Mouse (Mus musculus) monocyte, adult 59 days (primary cell): ENCODE data around the gene Lrrc75a. TPM values are rescaled to one million over a fixed set of nuclear protein-coding genes. Genes with fewer than 3 reads are reported as not detected.

Experiments used
- total RNA-seq, 2 experiments: library from RNA; stranded (reverse); gene quantifications; one replicate each; pipeline ENCODE4 v1.2.4; 2023

The Lrrc75a gene
- 1 to 10 TPM; 4.0 to 5.0 TPM for total RNA-seq

DNA sequence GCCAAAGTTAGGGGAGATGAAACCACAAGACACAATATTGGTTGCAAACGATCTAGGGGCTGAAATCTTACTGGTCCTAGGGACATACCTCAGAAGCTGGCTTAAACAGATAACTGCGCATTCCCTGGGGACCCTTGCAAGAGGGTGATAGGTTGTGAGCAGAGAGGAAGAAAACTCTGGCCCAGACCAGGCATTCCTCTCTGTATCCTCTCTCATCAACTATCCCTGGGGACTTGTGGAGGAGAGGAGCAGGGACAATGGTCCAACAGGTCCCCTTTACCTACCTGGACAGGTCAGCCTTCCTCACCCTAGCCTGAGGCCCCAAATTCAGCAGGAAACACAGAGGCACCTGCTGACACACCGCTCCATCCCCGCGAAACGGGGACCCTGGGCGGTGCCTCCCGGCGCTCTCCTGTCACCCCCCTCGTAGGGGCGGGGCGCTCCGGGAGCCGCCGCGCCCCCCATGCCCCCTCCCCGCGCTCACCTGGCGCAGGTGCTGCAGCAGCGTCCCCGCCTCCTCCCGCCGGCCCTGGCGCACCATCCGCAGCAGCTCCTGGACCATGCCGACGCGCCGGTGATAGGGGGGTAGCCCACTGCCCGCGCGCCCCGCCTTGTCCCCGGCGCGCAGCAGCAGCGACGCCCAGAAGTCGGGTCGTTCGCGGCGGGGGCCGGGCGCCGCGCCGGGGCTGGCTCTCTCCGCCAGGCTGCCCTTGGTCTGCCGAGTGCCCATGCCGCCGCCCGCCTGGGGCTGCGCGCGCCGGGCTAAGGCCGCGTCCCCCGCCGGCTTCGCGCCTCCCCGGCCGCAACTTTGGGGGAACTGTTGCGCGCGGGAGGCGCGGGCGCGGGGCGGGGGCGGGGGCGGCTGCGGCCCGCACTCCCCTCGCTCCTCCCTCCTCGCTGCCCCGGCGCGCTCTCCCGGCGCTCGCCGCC, at the start of gene Lrrc75a:
TSS of gene Lrrc75a (minus strand) at position 863 of the 930 bp plus-strand sequence.

DNA sequence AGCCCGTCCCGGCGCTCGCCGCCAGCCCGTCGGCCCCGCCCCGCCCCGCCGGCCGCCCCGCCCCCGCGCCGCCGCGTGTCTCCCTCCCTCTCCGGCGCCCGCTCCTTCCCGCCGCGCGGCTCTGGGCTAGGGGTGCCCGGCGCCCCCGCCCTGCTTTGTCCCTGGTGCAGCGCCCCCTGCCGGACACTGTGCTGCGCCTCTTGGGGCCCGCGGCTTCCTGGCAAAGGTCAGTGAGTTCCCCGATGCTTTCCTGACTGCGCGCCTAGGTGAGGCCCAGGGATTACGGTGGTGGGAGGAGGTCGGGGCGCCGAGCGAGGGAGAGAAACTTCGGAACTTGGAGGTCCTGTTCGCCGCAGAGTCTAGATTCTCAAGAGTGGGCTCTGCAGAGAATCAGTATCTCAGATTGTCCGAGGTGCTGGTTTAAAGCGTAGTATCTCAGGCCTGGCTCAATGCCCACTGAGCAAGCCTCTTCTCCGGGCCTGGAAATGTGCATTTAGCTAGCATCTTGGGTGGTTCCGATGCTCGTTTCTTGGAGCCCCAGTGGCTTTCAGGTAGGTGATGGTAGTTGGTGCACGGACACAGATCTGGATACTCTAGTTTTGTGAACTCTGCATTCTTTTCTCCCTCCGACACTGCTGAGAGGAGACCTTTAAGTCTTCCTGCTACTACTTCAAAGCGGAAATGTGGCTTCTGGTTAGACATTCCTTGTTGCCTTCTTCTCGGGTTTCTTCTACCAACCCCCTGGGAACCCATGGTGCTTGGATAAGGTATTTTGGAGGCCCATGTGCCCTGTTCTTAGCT, 468 bp upstream of the Lrrc75a start, which contains the start of gene Mmgt2:
TSS of gene Mmgt2 (plus strand) at position 74 of the 801 bp plus-strand sequence.

DNA sequence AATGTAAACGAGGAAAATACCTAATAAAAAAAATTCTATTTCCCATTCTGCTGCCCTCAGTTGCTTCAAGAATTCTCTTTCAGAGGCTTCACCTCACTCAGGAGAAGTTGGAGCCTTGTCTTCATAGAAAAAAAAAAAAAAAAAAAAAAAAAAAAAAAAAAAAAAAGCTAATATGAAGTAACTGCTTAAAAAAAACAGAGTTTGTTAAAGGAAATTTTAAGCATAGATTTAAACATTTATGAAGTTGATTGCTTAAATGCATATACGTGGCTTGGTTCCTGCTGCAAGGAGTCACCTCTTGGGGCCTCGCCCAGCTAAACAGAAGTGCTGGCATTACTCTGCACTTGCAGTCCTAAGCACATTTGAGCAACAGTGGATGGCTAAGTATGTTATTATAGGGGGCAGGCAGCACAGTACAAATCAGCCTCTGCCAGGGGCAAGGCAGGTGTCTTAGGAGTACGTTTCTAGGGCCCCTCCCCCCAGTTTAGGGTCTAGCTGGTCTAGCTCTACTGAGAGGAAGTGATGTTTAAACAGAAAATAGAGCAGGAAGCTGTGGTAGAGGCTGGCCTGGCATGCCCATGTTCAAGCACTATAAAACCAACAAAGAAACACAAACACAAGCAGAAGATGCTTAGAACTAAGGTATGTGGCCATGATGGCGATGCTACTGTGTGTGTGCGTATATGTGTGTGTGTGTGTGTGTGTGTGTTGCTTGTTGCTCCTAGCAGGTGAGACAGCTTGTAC, 74.2 kb downstream of the Lrrc75a start, which contains the start of gene Trpv2:
TSS of gene Trpv2 (plus strand) at position 528 of the 744 bp plus-strand sequence.

Other genes starting within 250 kb of the Lrrc75a start
- gene Pigl, start 190.1 kb downstream of the Lrrc75a start, total RNA-seq = 1 to 10 TPM; 7.7 to 8.0 TPM
- 100 to 1,000 TPM; 334 to 355 TPM for gene Ncor1, start 190.0 kb downstream of the Lrrc75a start, total RNA-seq
- gene Cenpv, start 109.3 kb downstream of the Lrrc75a start, total RNA-seq = 1 to 10 TPM; 3.1 to 7.6 TPM
- 1,000 to 10,000 TPM; 1,257 to 1,613 TPM for gene Ubb, start 97.4 kb downstream of the Lrrc75a start, total RNA-seq
- 10 to 100 TPM; 65.2 to 68.1 TPM for gene Trpv2, start 74.0 kb downstream of the Lrrc75a start, total RNA-seq
- 10 to 100 TPM; 19.5 to 19.7 TPM for gene Mmgt2, start 141 bp upstream of the Lrrc75a start, total RNA-seq
- 1 to 10 TPM; 1.7 to 2.4 TPM for gene Zfp287, start 83.4 kb upstream of the Lrrc75a start, total RNA-seq
- not detected for gene Gm10428, start 104.6 kb upstream of the Lrrc75a start, total RNA-seq
- 1 to 10 TPM in 1 of 2 experiments, under 1 TPM in 1; 0.97 to 1.1 TPM for gene Zfp286, start 140.9 kb upstream of the Lrrc75a start, total RNA-seq
- 10 to 100 TPM; 15.6 to 18.3 TPM for gene Trim16, start 171.7 kb upstream of the Lrrc75a start, total RNA-seq
- gene Fbxw10, start 198.5 kb upstream of the Lrrc75a start, total RNA-seq = 1 to 10 TPM; 1.6 to 1.9 TPM
- gene Tvp23b, start 230.9 kb upstream of the Lrrc75a start, total RNA-seq = 10 to 100 TPM; 16.0 to 16.9 TPM